Mouse (Mus musculus) kidney, embryonic 16.5 days (tissue): ENCODE results near the gene Gm6169. TPM values are rescaled to one million over a fixed set of nuclear protein-coding genes. Genes with fewer than 3 reads are reported as not detected.
"Not testable (repeated sequence)": the region's sequence is repeated elsewhere in the genome, so short reads cannot be mapped to it uniquely, and the experiment has no call there.

ENCODE experiments used
- ATAC-seq: fragments of 200-750 bp; cut with Nextera tagmentation; 2 replicates; pipeline ENCODE4 v1.8.0; 2017; ENCODE audit warnings: moderate TSS enrichment; ENCODE audit not compliant: low FRiP score, low TSS enrichment
- H3K27ac ChIP-seq: fragments of 300-500 bp; sonication (generic); 2 replicates; pipeline ENCODE4 v1.5.1; 2014; ENCODE audit warnings: low read length
- H3K27me3 ChIP-seq: fragments of 300-500 bp; sonication (generic); 2 replicates; pipeline ENCODE4 v1.6.1; 2014; ENCODE audit warnings: low read length, control low read depth, mixed read lengths; ENCODE audit not compliant: insufficient read depth
- H3K36me3 ChIP-seq: fragments of 300-500 bp; sonication (generic); 2 replicates; pipeline ENCODE4 v1.6.1; 2014; ENCODE audit warnings: low read length, control low read depth, mixed read lengths; ENCODE audit not compliant: insufficient read depth
- H3K4me1 ChIP-seq: fragments of 300-500 bp; sonication (generic); 2 replicates; pipeline ENCODE4 v1.6.1; 2014; ENCODE audit warnings: low read length, control low read depth, mixed read lengths; ENCODE audit not compliant: insufficient read depth
- H3K4me2 ChIP-seq: fragments of 300-500 bp; sonication (generic); replicated peaks from 2 replicates; pipeline ENCODE4 v1.6.1; 2014; ENCODE audit warnings: low read depth, low read length
- H3K4me3 ChIP-seq: fragments of 300-500 bp; sonication (generic); 2 replicates; pipeline ENCODE4 v1.5.1; 2014; ENCODE audit warnings: mild to moderate bottlenecking, low read length
- H3K9ac ChIP-seq: fragments of 300-500 bp; sonication (generic); replicated peaks from 2 replicates; pipeline ENCODE4 v1.6.1; 2014; ENCODE audit warnings: low read length
- H3K9me3 ChIP-seq: fragments of 300-500 bp; sonication (generic); 2 replicates; pipeline ENCODE4 v1.6.1; 2016; ENCODE audit warnings: low read length, control low read depth
- WGBS: fragments of 180-500 bp; shearing (Covaris S2); extraction: QIAGEN DNeasy Blood & Tissue Kit; methylation state at CpG from one replicate; pipeline ENCODE4 v1.1.7; 2014; 5-methylcytosine and 5-hydroxymethylcytosine counted together
- polyA plus RNA-seq: library from polyadenylated mRNA; unstranded; fragments of >200 nt; fragmentation: Nextera tagmentation; extraction: Ambion mirVana; gene quantifications from 2 replicates; pipeline ENCODE4 v1.2.1, GENCODE M21; 2015

The Gm6169 gene
- 3.4 and 11.4 TPM in 2 replicates for polyA plus RNA-seq

- no peak within 1 kb of the TSS for H3K9ac ChIP-seq
- no peak within 1 kb of the TSS for H3K27ac ChIP-seq
- no peaks in the 10 kb centered on the region for H3K36me3 ChIP-seq
- 74% methylated on average over 19 of the region's 22 CpGs for WGBS
- no peak within 1 kb of the TSS for H3K4me3 ChIP-seq
- no peak for ATAC-seq
- H3K9me3 ChIP-seq = no peaks in the 10 kb centered on the region
- no peaks in the 10 kb centered on the region for H3K27me3 ChIP-seq
- H3K4me1 ChIP-seq = no peaks in the 10 kb centered on the region
- no peak within 1 kb of the TSS for H3K4me2 ChIP-seq
These were observed at the start of gene Gm6169 for GRCm38 (mm10) chr13:97099187-97099852. Gene Gm6169, minus strand, starts transcription at chr13:97099237.

GRCm38 (mm10) chr13:97145834-97146233 lies 46.8 kb upstream of the Gm6169 start:
- WGBS = 69% methylated on average over 4 of the region's 4 CpGs
- Histone ChIP-seq H3K4me1 (no peaks in the 10 kb centered on the region), H3K36me3 (peaks cover 48% of the 10 kb centered on the region), H3K4me3 (no peak overlapping the region), H3K9me3 (no peaks in the 10 kb centered on the region), H3K27ac (no peak overlapping the region), H3K9ac (no peak overlapping the region), H3K27me3 (no peaks in the 10 kb centered on the region), H3K4me2 (no peak overlapping the region)
- no peak for ATAC-seq

GRCm38 (mm10) chr13:97142321-97142720 lies 43.3 kb upstream of the Gm6169 start:
- Histone ChIP-seq H3K4me2 (no peak overlapping the region), H3K4me3 (no peak overlapping the region), H3K27me3 (no peaks in the 10 kb centered on the region), H3K9ac (no peak overlapping the region), H3K9me3 (no peaks in the 10 kb centered on the region), H3K27ac (no peak overlapping the region), H3K4me1 (peaks cover 5% of the 10 kb centered on the region; the same call in 1 of the 2 replicates), H3K36me3 (peaks cover 29% of the 10 kb centered on the region)
- ATAC-seq = no peak
- 90% methylated on average over 7 of the region's 7 CpGs for WGBS

- H3K9me3 ChIP-seq, H3K27me3 ChIP-seq: not testable (repeated sequence)
- 33% methylated on average over 8 of the region's 8 CpGs for WGBS
These were observed 39.4 kb upstream of the Gm6169 start for GRCm38 (mm10) chr13:97138404-97138931.

GRCm38 (mm10) chr13:97137466-97138400 lies 38.7 kb upstream of the Gm6169 start, which contains the start of the genes Gfm2 and Nsa2:
Gene Gfm2, plus strand, starts transcription at chr13:97137937.
Gene Nsa2, minus strand, starts transcription at chr13:97137937.
- H3K27me3 ChIP-seq = no peaks in the 10 kb centered on the region
- no peaks in the 10 kb centered on the region for H3K9me3 ChIP-seq
- H3K36me3 ChIP-seq = peaks cover 19% of the 10 kb centered on the region
- H3K9ac ChIP-seq = peak within 1 kb of the TSS; percentile 94
- peak within 1 kb of the TSS; percentile 96 for H3K4me3 ChIP-seq
- peak; percentile 97 for ATAC-seq
- peak within 1 kb of the TSS; percentile 72 for H3K4me2 ChIP-seq
- peak within 1 kb of the TSS; percentile 84 for H3K27ac ChIP-seq
- under 1% methylated on average over 57 of the region's 57 CpGs for WGBS
- peaks cover 9% of the 10 kb centered on the region for H3K4me1 ChIP-seq

More at GRCm38 (mm10) chr13:97138404-97138931, 39.4 kb upstream of the Gm6169 start:
- peak overlapping the region; percentile 58 for H3K4me2 ChIP-seq
- H3K4me1 ChIP-seq, ATAC-seq: not testable (repeated sequence)
- H3K4me3 ChIP-seq = peak overlapping the region; percentile 96
- peaks cover 21% of the 10 kb centered on the region for H3K36me3 ChIP-seq
- peak overlapping the region; percentile 94 for H3K9ac ChIP-seq
- H3K27ac ChIP-seq = peak overlapping the region; percentile 84

- not testable (repeated sequence) for ATAC-seq, H3K4me3 ChIP-seq, H3K4me2 ChIP-seq, H3K9ac ChIP-seq, H3K9me3 ChIP-seq, H3K27ac ChIP-seq, H3K27me3 ChIP-seq, H3K4me1 ChIP-seq
- peaks cover 22% of the 10 kb centered on the region for H3K36me3 ChIP-seq
- WGBS = no CpG with 5 or more reads among the region's 2 CpGs
These were observed 31.4 kb upstream of the Gm6169 start for GRCm38 (mm10) chr13:97130413-97130812.

GRCm38 (mm10) chr13:97129654-97130053 lies 30.6 kb upstream of the Gm6169 start:
- 76% methylated on average over 2 of the region's 4 CpGs for WGBS

GRCm38 (mm10) chr13:97121341-97121740 lies 22.3 kb upstream of the Gm6169 start:
- H3K27me3 ChIP-seq = no peaks in the 10 kb centered on the region
- no peak overlapping the region for H3K4me3 ChIP-seq
- WGBS = 74% methylated on average over 3 of the region's 3 CpGs
- no peak overlapping the region for H3K9ac ChIP-seq
- no peaks in the 10 kb centered on the region for H3K9me3 ChIP-seq
- H3K36me3 ChIP-seq = no peaks in the 10 kb centered on the region
- H3K4me2 ChIP-seq = no peak overlapping the region
- no peak overlapping the region for H3K27ac ChIP-seq
- ATAC-seq = no peak
- H3K4me1 ChIP-seq = no peaks in the 10 kb centered on the region

More at GRCm38 (mm10) chr13:97129654-97130053, 30.6 kb upstream of the Gm6169 start:
- not testable (repeated sequence) for H3K9me3 ChIP-seq, H3K27me3 ChIP-seq, ATAC-seq, H3K4me1 ChIP-seq, H3K27ac ChIP-seq, H3K9ac ChIP-seq, H3K4me3 ChIP-seq, H3K4me2 ChIP-seq
- H3K36me3 ChIP-seq = peaks cover 19% of the 10 kb centered on the region

- Histone ChIP-seq H3K9ac (no peak overlapping the region), H3K9me3 (no peaks in the 10 kb centered on the region), H3K4me3 (no peak overlapping the region), H3K36me3 (no peaks in the 10 kb centered on the region), H3K27ac (no peak overlapping the region), H3K4me2 (no peak overlapping the region), H3K27me3 (no peaks in the 10 kb centered on the region), H3K4me1 (no peaks in the 10 kb centered on the region)
- 76% methylated on average over 4 of the region's 4 CpGs for WGBS
- no peak for ATAC-seq
These were observed 10.0 kb upstream of the Gm6169 start for GRCm38 (mm10) chr13:97109046-97109445.
